Mouse (Mus musculus) embryonic facial prominence, embryonic 14.5 days (tissue): Measurements from ENCODE around the gene Arhgap32. TPM values are rescaled to one million over a fixed set of nuclear protein-coding genes. Genes with fewer than 3 reads are reported as not detected.

Experiments
- ATAC-seq: fragments of 200-750 bp; cut with Nextera tagmentation; 2 replicates; pipeline ENCODE4 v1.8.0; 2017; ENCODE audit warnings: low read depth, moderate number of reproducible peaks, moderate TSS enrichment
- DNase-seq: peaks from one replicate; pipeline ENCODE4 v3.0.0-alpha.2; 2015; ENCODE audit warnings: low spot score
- H3K27ac ChIP-seq: fragments of 300-500 bp; sonication (generic); replicated peaks from 2 replicates; pipeline ENCODE4 v1.5.1; 2014; ENCODE audit warnings: low read depth, mild to moderate bottlenecking, low read length, moderate library complexity
- H3K27me3 ChIP-seq: fragments of 300-500 bp; sonication (generic); replicated peaks from 2 replicates; pipeline ENCODE4 v1.6.1; 2014; ENCODE audit warnings: low read length; ENCODE audit not compliant: control insufficient read depth, insufficient read depth
- H3K36me3 ChIP-seq: fragments of 300-500 bp; sonication (generic); 2 replicates; pipeline ENCODE4 v1.6.1; 2014; ENCODE audit warnings: low read length, mixed read lengths; ENCODE audit not compliant: control insufficient read depth, insufficient read depth
- H3K4me1 ChIP-seq: fragments of 300-500 bp; sonication (generic); 2 replicates; pipeline ENCODE4 v1.6.1; 2014; ENCODE audit warnings: antibody characterized with exemption, low read length; ENCODE audit not compliant: control insufficient read depth, insufficient read depth
- H3K4me2 ChIP-seq: fragments of 300-500 bp; sonication (generic); 2 replicates; pipeline ENCODE4 v1.6.1; 2014; ENCODE audit warnings: low read depth, mild to moderate bottlenecking, low read length, moderate library complexity, mixed read lengths
- H3K4me3 ChIP-seq: fragments of 300-500 bp; sonication (generic); 2 replicates; pipeline ENCODE4 v1.5.1; 2014; ENCODE audit warnings: low read depth, mild to moderate bottlenecking, low read length
- H3K9ac ChIP-seq: fragments of 300-500 bp; sonication (generic); 2 replicates; pipeline ENCODE4 v1.6.1; 2014; ENCODE audit warnings: low read depth, mild to moderate bottlenecking, low read length, moderate library complexity, mixed read lengths
- H3K9me3 ChIP-seq: fragments of 300-500 bp; sonication (generic); 2 replicates; pipeline ENCODE4 v1.6.1; 2016; ENCODE audit warnings: low read length; ENCODE audit not compliant: control insufficient read depth
- WGBS: fragments of 180-500 bp; shearing (Covaris S2); extraction: QIAGEN DNeasy Blood & Tissue Kit; methylation state at CpG from one replicate; pipeline ENCODE4 v1.1.7; 2014; 5-methylcytosine and 5-hydroxymethylcytosine counted together
- polyA plus RNA-seq: library from polyadenylated mRNA; unstranded; fragments of >200 nt; fragmentation: Nextera tagmentation; extraction: Ambion mirVana; gene quantifications from 2 replicates; pipeline ENCODE4 v1.2.1, GENCODE M21; 2014

Arhgap32 gene
- polyA plus RNA-seq, 1 experiment from 2014 or later, result 10.9 TPM

DNA sequence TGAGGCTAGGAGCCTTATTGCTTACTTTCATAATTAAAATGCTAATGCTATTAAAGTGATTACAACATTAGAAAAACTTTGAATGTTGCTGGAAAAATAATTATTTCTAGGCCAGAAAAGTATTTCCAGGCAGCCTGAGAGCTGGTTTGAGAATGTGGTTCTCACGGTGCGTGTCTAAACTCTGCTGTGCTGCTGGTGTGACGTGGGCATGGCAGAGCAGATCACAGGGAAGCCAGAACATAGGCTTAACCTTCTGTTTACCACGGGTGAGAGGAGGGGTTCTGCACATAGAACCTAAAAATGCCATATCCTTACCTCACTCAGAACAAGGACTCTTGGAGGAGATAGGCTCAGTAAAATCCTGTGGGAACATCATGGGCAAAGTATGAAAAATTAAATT lies 18.8 kb upstream of the Arhgap32 start:
- no peak overlapping the region for H3K27ac ChIP-seq
- peaks cover 22% of the 10 kb centered on the region for H3K4me1 ChIP-seq
- 44% methylated on average over 4 of the region's 4 CpGs for WGBS
- no peak overlapping the region for H3K4me3 ChIP-seq
- no peaks in the 10 kb centered on the region for H3K36me3 ChIP-seq
- no peak overlapping the region for H3K4me2 ChIP-seq
- ATAC-seq (no peak), DNase-seq (no peak)
- no peaks in the 10 kb centered on the region for H3K9me3 ChIP-seq
- no peak overlapping the region for H3K9ac ChIP-seq
- H3K27me3 ChIP-seq, result no peaks in the 10 kb centered on the region

DNA sequence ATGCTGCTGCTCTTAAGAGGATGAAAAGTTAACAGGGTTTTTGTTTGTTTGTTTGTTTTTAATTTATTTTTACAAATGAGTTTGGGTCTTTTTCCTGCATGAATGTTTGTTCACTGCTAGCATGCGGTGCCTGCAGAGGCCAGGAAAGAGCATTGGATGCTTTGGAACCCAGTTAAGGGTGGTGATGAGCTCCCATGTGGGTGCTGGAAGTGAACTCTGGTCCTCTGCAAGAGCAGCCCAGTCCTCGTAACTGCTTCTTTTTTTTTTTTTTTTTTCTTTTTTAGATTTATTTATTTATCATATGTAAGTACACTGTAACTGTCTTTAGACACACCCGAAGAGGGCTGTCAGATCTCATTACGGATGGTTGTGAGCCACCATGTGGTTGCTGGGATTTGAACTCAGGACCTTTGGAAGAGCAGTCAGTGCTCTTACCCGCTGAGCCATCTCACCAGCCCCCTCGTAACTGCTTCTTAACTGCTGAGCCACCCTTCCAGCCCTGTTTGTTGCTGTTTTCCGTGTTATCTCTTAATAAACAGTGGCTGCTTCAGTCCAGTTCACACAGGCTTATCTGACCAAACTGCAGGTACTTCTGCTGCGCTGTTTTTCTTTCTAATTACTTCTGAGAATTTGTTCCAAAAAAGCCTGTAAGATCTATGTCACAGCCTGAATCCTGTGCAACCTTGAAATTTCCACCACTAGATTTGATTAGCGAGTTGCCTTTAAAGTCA lies 17.3 kb upstream of the Arhgap32 start:
- Histone ChIP-seq H3K4me1 (peaks cover 20% of the 10 kb centered on the region), H3K27ac (no peak overlapping the region), H3K4me2 (no peak overlapping the region), H3K9me3 (no peaks in the 10 kb centered on the region), H3K36me3 (no peaks in the 10 kb centered on the region), H3K4me3 (no peak overlapping the region), H3K9ac (no peak overlapping the region), H3K27me3 (no peaks in the 10 kb centered on the region)
- 89% methylated on average over 9 of the region's 9 CpGs for WGBS
- DNase-seq (no peak), ATAC-seq (no peak)

DNA sequence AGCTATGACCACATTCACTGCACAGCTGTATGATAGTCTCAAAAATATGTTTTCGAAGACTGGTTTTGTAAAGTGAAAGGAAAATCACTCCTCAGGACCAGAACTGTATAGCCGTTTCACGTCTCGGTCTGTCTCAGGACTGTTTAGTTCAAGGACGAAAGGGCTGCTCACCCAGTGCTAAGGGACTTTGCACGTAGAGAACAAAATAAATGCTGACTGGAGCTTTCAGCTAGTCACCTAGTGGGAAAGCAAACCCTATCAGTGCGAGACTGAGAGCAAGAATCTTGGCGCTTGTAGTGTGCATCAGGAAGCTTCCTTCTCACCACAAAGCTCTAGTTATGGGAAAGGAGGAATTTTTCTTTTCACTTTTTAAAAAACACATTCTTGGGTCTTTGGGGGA lies 15.4 kb upstream of the Arhgap32 start:
- no peaks in the 10 kb centered on the region for H3K36me3 ChIP-seq
- H3K4me3 ChIP-seq, result no peak overlapping the region
- DNase-seq, result no peak
- H3K27me3 ChIP-seq, result no peaks in the 10 kb centered on the region
- 0 out of 2 replicates have a peak overlapping the region, but pooled peaks have one; percentile 13 for H3K27ac ChIP-seq
- peaks cover 16% of the 10 kb centered on the region for H3K4me1 ChIP-seq
- WGBS, result 83% methylated on average over 8 of the region's 8 CpGs
- H3K4me2 ChIP-seq, result no peak overlapping the region
- ATAC-seq, result no peak
- no peak overlapping the region for H3K9ac ChIP-seq
- H3K9me3 ChIP-seq, result no peaks in the 10 kb centered on the region

DNA sequence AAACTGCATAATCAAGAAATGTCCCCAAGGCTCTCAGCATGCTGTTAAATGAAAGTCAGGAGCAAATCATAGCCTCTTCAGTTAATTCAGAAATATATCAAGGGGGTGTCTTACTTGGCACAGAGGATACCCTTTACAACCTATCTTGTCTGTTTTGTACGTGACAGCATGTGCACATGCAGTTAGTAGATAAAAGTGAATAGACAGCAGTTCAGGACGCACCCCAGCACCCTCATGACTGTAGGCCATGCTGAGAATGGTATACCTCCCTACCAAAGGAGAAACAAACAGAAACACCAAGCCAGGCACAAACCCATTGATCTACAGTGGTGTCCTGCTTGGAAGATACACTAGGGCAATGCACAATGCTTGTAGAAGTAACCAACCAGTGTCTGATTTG lies 14.4 kb upstream of the Arhgap32 start:
- Histone ChIP-seq H3K4me1 (peaks cover 11% of the 10 kb centered on the region), H3K4me3 (no peak overlapping the region), H3K27ac (no peak overlapping the region), H3K9ac (no peak overlapping the region), H3K27me3 (no peaks in the 10 kb centered on the region), H3K4me2 (no peak overlapping the region), H3K36me3 (no peaks in the 10 kb centered on the region), H3K9me3 (no peaks in the 10 kb centered on the region)
- 86% methylated on average over 2 of the region's 2 CpGs for WGBS
- no peak for DNase-seq
- ATAC-seq, result no peak

DNA sequence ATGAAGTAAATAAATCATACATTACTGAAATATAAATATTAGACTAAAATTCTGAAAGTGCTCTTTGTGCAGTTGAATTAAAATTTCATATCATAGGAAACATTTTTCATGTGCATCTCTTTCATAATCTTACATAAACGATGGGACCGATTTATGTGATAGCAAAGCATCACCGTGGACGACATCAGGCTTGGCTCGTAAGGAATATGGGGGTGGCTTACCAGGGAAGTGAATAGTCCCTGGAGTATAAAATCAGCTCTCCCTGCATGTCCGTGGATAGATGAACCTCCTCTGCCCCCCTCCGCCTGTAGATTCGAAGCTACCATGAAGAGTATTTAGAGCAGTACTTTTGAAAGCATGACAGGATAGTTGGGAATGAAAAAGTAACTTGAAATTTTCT lies 11.3 kb upstream of the Arhgap32 start:
- no peaks in the 10 kb centered on the region for H3K27me3 ChIP-seq
- DNase-seq (no peak), ATAC-seq (no peak)
- H3K4me2 ChIP-seq, result no peak overlapping the region
- no peaks in the 10 kb centered on the region for H3K9me3 ChIP-seq
- WGBS, result 76% methylated on average over 8 of the region's 8 CpGs
- H3K36me3 ChIP-seq, result no peaks in the 10 kb centered on the region
- H3K9ac ChIP-seq, result no peak overlapping the region
- no peaks in the 10 kb centered on the region for H3K4me1 ChIP-seq
- H3K27ac ChIP-seq, result no peak overlapping the region
- H3K4me3 ChIP-seq, result no peak overlapping the region

DNA sequence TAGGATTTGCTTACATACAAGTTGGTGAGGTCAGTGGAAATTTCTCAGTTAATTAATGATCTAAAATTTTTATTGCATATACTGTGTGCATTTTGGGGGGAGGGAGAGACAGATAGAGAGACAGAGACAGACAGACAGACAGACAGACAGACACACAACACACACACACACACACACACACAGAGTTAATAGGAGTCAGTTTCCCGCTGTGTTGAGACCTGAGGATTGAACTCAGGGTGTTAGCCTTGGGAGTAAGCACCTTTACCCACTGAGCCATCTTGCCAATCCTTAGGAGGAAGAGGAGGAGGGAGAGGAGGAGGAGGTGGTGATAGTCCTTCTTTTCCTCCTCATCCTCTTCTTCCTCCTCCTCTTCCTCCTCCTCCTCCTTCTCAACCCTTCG lies 5.6 kb upstream of the Arhgap32 start:
- ATAC-seq (no peak), DNase-seq (no peak)
- Histone ChIP-seq H3K4me1 (no peaks in the 10 kb centered on the region), H3K4me3 (no peak overlapping the region), H3K9ac (no peak overlapping the region), H3K4me2 (no peak overlapping the region), H3K36me3 (no peaks in the 10 kb centered on the region), H3K9me3 (no peaks in the 10 kb centered on the region), H3K27ac (no peak overlapping the region), H3K27me3 (no peaks in the 10 kb centered on the region)
- WGBS, result 87% methylated on average over 2 of the region's 2 CpGs

DNA sequence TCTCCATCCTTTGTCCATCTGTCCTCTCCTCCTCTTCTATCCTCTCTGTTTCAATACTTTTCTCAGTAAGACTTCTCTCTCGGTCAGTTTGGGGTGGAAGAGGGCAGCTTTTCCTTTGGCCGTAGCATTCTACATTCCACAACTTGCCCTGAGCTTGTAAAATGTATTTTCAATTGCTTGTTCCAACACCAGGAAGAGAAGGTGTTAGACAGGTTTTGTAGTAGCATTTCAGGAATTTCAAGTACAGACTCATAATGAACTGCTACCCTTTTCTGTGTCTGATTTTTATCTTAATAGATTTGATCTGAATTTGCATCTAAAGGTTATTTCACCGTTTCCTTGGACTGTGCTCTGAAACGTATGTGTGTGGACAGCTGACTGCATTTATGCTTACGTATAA lies 336 bp downstream of the Arhgap32 start:
- DNase-seq, result peak; percentile 39
- Histone ChIP-seq H3K27ac (no peak overlapping the region), H3K4me3 (no peak overlapping the region), H3K4me1 (no peaks in the 10 kb centered on the region), H3K9me3 (no peaks in the 10 kb centered on the region), H3K36me3 (no peaks in the 10 kb centered on the region), H3K27me3 (no peaks in the 10 kb centered on the region), H3K9ac (no peak overlapping the region), H3K4me2 (no peak overlapping the region)
- ATAC-seq, result no peak
- 69% methylated on average over 5 of the region's 5 CpGs for WGBS

DNA sequence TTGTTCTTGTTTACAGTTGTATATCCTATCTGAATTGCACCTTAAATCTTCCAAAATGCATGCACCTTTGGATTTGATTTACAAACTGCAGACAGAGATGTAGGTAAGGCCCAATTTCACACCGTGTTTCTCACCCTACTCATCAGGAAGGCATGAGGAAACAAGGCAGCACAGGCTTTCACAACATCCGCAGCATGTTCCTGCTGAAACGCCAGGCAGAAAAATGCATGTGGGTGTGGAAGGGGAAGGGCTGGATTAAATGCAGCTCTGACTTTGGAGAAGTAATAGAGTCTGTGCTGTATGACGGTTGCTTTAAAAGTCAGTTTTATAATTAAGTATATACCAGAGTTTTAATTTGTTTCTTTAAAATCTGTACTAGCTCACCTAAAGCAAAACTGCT lies 1.9 kb downstream of the Arhgap32 start:
- no peak for ATAC-seq
- Histone ChIP-seq H3K36me3 (no peaks in the 10 kb centered on the region), H3K27me3 (no peaks in the 10 kb centered on the region), H3K27ac (peak overlapping the region; percentile 21; the same call in 1 of the 2 replicates), H3K9ac (no peak overlapping the region), H3K4me1 (no peaks in the 10 kb centered on the region), H3K4me3 (no peak overlapping the region), H3K4me2 (no peak overlapping the region), H3K9me3 (0 out of 2 replicates have a peak, but pooled peaks cover 2% of the 10 kb centered on the region)
- peak; percentile 69 for DNase-seq
- 45% methylated on average over 4 of the region's 4 CpGs for whole genome bisulfite sequencing

DNA sequence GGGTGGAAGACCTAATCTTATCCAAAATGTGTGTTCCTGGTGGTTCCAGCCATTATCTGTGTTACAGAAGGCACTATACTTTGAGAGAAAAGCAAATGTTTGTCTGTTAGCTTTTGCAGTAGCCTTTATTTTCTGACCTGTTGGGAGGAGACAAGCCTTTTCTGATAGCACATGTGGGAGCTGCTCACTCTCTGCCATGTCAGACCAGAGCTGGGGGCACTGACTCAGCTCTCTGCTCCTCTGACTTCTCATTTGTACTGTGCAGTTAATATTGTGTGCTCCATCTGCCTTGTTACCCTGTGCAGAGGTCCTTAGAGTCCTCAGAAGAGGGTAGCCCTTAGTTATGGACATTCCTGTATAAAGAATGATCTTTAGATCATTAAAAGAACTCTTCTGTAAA lies 2.5 kb downstream of the Arhgap32 start:
- no peak overlapping the region for H3K9ac ChIP-seq
- no peak for ATAC-seq
- H3K36me3 ChIP-seq, result no peaks in the 10 kb centered on the region

More for the DNA sequence above, 2.5 kb downstream of the Arhgap32 start:
- H3K27me3 ChIP-seq, result no peaks in the 10 kb centered on the region
- H3K4me1 ChIP-seq, result no peaks in the 10 kb centered on the region
- H3K4me3 ChIP-seq, result no peak overlapping the region
- H3K4me2 ChIP-seq, result no peak overlapping the region
- 0 out of 2 replicates have a peak, but pooled peaks cover 2% of the 10 kb centered on the region for H3K9me3 ChIP-seq
- DNase-seq, result no peak
- H3K27ac ChIP-seq, result peak overlapping the region; percentile 21; the same call in 1 of the 2 replicates
